Mouse (Mus musculus) limb, embryonic 10.5 days (tissue): ENCODE measurements around the gene Med17. TPM values are rescaled to one million over a fixed set of nuclear protein-coding genes. Genes with fewer than 3 reads are reported as not detected.

Experiments used
- DNase-seq: peaks from one replicate; pipeline ENCODE4 v3.0.0-alpha.2; 2017; ENCODE audit warnings: low spot score
- H3K27ac ChIP-seq: fragments of 300-500 bp; sonication (generic); 2 replicates; pipeline ENCODE4 v1.5.1; 2016; ENCODE audit warnings: mild to moderate bottlenecking
- H3K27me3 ChIP-seq: fragments of 300-500 bp; sonication (generic); 2 replicates; pipeline ENCODE4 v1.6.1; 2016; ENCODE audit warnings: low read depth, mild to moderate bottlenecking; ENCODE audit not compliant: poor library complexity, severe bottlenecking
- H3K36me3 ChIP-seq: fragments of 300-500 bp; sonication (generic); 2 replicates; pipeline ENCODE4 v1.6.1; 2016; ENCODE audit warnings: mild to moderate bottlenecking, moderate library complexity
- H3K4me1 ChIP-seq: fragments of 300-500 bp; sonication (generic); 2 replicates; pipeline ENCODE4 v1.6.1; 2016
- H3K4me3 ChIP-seq: fragments of 300-500 bp; sonication (generic); 2 replicates; pipeline ENCODE4 v1.5.1; 2016; ENCODE audit warnings: mild to moderate bottlenecking, moderate library complexity
- H3K9me3 ChIP-seq: fragments of 300-500 bp; sonication (generic); replicated peaks from 2 replicates; pipeline ENCODE4 v1.6.1; 2016; ENCODE audit warnings: mild to moderate bottlenecking
- WGBS: fragments of 180-500 bp; shearing (Covaris S2); methylation state at CpG from one replicate; pipeline ENCODE4 v1.1.7; 2016; 5-methylcytosine and 5-hydroxymethylcytosine counted together
- polyA plus RNA-seq: library from polyadenylated mRNA; unstranded; fragments of >200 nt; fragmentation: Nextera tagmentation; extraction: Ambion mirVana; gene quantifications from 2 replicates; pipeline ENCODE4 v1.2.1, GENCODE M21; 2016

The Med17 gene
- polyA plus RNA-seq, 1 experiment from 2014 or later: 40.5 TPM

DNA sequence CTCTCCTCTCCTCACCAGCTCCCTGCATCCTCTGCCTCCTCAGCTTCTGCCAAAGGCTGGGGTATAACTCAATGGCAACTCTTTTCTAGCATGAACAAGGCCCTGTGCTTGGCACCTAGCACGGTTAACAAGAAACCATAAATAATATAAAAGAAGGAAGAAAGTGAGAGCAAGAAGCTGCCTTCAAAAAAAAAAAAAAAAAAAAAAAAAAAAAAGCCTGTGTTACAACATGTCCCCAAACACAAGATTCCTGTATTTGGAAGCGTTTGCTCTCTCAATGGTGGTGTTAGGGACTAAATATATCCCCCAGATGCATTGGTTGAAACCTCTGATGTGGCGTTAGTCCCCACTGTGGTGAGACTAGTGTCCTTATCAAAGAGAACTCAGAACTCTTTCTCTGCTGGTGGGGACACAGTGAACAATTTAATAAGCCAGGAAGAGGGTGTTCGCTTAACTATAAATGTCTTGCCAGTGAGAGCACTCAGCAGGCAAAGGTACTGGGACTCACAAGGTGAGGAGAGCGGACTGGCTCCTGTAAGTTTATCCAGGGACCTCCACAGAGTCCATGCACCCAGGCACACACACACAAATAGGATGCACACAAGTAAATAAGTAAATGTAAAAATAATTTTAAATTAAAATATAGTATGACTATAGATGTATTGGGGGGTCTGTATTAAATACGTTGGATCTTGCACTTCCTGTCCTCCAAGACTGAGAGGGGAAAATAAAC lies 38.7 kb downstream of the Med17 start:
- H3K4me3 ChIP-seq: no peak overlapping the region
- H3K9me3 ChIP-seq: no peaks in the 10 kb centered on the region
- 66% methylated on average over 6 of the region's 6 CpGs for WGBS
- H3K4me1 ChIP-seq: peaks cover 32% of the 10 kb centered on the region
- no peak for DNase-seq
- H3K36me3 ChIP-seq: no peaks in the 10 kb centered on the region
- H3K27me3 ChIP-seq: peaks cover 33% of the 10 kb centered on the region
- no peak overlapping the region for H3K27ac ChIP-seq

DNA sequence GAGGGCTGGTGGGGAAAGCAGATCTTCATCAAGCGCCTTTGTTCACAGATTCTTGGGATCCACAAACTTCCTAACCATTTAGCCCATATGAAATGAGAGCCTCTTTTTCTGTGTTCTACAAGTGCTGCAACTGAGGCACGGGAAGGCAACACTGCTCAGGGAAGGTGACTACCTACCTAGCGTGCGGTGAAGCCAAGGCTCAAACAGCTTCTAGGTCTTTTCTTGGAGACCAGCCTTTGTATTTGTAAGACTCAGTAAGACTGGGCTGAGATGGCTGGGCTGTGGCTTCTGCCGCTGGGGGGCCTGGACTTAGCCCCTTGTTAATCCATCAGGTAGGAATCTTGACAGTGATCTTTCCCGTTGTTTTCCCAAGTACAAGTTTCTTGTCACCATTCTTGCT lies 39.7 kb downstream of the Med17 start:
- no peaks in the 10 kb centered on the region for H3K9me3 ChIP-seq
- H3K27ac ChIP-seq: no peak overlapping the region
- no peaks in the 10 kb centered on the region for H3K36me3 ChIP-seq
- no peak overlapping the region for H3K4me3 ChIP-seq
- DNase-seq: no peak
- WGBS: 90% methylated on average over 6 of the region's 6 CpGs
- H3K4me1 ChIP-seq: peaks cover 25% of the 10 kb centered on the region
- H3K27me3 ChIP-seq: peaks cover 33% of the 10 kb centered on the region

GRCm38 (mm10) chr9:15239042-15239925 lies 40.4 kb downstream of the Med17 start, which contains the start of gene Vstm5:
Gene Vstm5, plus strand, starts transcription at chr9:15239045.
- peak; percentile 57 for DNase-seq
- peak within 1 kb of the TSS; percentile 59 for H3K27ac ChIP-seq
- H3K36me3 ChIP-seq: no peaks in the 10 kb centered on the region
- H3K27me3 ChIP-seq: peaks cover 33% of the 10 kb centered on the region
- WGBS: 6% methylated on average over 35 of the region's 35 CpGs
- H3K9me3 ChIP-seq: no peaks in the 10 kb centered on the region
- H3K4me3 ChIP-seq: peak within 1 kb of the TSS; percentile 56
- H3K4me1 ChIP-seq: peaks cover 20% of the 10 kb centered on the region

DNA sequence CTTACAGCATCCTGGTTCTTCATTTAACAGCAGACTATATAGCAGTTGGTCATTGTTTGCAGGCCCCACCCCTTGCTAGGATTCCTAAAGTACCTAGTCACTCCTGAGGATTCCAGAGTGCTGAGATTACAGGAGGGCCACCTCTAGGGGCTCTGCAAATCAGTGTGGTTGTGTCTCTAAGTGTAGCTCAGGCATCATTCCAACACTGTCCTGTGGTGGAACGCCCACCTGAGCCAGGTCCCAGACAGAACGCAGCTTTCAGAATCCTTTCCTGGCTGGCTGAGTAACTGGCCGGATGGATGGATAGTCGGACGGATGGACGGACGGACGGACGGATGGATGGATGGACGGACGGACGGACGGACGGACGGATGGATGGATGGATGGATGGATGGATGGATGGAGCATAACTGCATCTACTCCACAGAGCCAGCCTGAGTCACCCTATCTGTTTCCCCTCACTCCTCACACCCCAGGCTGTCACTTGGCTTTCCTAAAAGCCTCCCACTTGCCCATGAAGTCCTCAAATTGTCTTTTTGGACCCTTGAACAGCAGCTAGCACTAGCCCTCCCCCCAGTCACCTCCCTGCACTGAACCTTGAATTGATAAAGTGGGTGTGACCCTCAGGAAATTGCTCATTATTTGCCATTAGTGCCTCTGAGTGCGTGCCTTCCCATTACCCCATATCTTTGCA lies 41.3 kb downstream of the Med17 start:
- Histone ChIP-seq H3K27ac (no peak overlapping the region), H3K4me1 (peaks cover 20% of the 10 kb centered on the region), H3K36me3 (no peaks in the 10 kb centered on the region), H3K27me3 (peaks cover 33% of the 10 kb centered on the region), H3K4me3 (peak overlapping the region; percentile 56), H3K9me3 (no peaks in the 10 kb centered on the region)
- no peak for DNase-seq
- WGBS: 79% methylated on average over 16 of the region's 16 CpGs

- H3K4me3 ChIP-seq: no peak overlapping the region
- 67% methylated on average over 14 of the region's 14 CpGs for WGBS
- peaks cover 33% of the 10 kb centered on the region for H3K27me3 ChIP-seq
- no peaks in the 10 kb centered on the region for H3K9me3 ChIP-seq
- no peaks in the 10 kb centered on the region for H3K36me3 ChIP-seq
- DNase-seq: no peak
- H3K4me1 ChIP-seq: peaks cover 20% of the 10 kb centered on the region
- no peak overlapping the region for H3K27ac ChIP-seq
Observed at GRCm38 (mm10) chr9:15237516-15238296, 42.0 kb downstream of the Med17 start.

GRCm38 (mm10) chr9:15235986-15236385 lies 43.7 kb downstream of the Med17 start:
- no peak overlapping the region for H3K4me3 ChIP-seq
- no peak for DNase-seq
- peaks cover 20% of the 10 kb centered on the region for H3K4me1 ChIP-seq
- 77% methylated on average over 3 of the region's 3 CpGs for WGBS
- no peak overlapping the region for H3K27ac ChIP-seq
- no peaks in the 10 kb centered on the region for H3K9me3 ChIP-seq
- peaks cover 33% of the 10 kb centered on the region for H3K27me3 ChIP-seq
- no peaks in the 10 kb centered on the region for H3K36me3 ChIP-seq

DNA sequence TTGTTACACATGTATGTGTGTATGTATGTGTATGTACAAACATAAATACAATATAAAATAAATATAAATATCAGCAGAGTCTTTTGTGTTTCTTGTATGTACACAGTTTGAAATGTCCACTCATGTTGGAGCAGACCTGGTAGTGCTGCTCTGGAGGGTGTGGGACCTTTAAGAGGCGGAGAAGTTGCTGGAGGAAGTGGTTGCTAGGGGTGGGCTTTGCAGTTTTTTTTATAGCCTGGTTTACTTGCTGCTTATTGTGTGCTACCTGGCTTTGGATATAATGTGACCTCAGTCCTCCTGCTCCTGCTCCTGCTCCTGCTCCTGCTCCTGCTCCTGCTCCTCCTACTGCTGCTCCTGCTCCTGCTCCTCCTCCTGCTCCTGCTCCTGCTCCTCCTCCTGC lies 46.1 kb downstream of the Med17 start:
- 89% methylated on average over 1 of the region's 1 CpGs for WGBS
- H3K9me3 ChIP-seq: no peaks in the 10 kb centered on the region
- peaks cover 13% of the 10 kb centered on the region for H3K27me3 ChIP-seq
- H3K4me3 ChIP-seq: no peak overlapping the region
- peaks cover 9% of the 10 kb centered on the region for H3K4me1 ChIP-seq
- no peaks in the 10 kb centered on the region for H3K36me3 ChIP-seq
- H3K27ac ChIP-seq: no peak overlapping the region
- DNase-seq: no peak

DNA sequence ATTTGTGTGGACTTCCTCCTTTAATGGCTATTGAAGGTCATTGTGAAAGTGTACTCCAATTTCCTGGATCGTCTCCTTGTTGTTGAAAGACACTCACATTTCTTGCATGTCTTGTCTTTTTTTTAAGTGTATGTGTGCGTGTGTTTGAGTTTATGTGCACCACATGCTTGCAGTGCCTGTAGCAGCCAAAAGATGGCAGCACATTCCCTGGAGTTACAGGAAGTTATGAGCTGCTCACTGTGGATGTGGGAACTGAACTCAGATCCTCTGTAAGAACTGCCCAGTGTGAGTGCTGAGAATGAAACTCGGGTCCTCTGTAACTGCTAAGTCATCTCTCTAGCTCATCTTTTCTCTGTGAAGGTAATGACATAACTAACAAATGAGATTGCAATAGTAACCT lies 47.3 kb downstream of the Med17 start:
- Histone ChIP-seq H3K27ac (no peak overlapping the region), H3K4me3 (no peak overlapping the region), H3K27me3 (peaks cover 2% of the 10 kb centered on the region; the same call in 1 of the 2 replicates), H3K4me1 (no peaks in the 10 kb centered on the region), H3K36me3 (no peaks in the 10 kb centered on the region), H3K9me3 (no peaks in the 10 kb centered on the region)
- WGBS: 93% methylated on average over 3 of the region's 3 CpGs
- no peak for DNase-seq

- 36% methylated on average over 2 of the region's 2 CpGs for WGBS
- Histone ChIP-seq H3K36me3 (no peaks in the 10 kb centered on the region), H3K27me3 (no peaks in the 10 kb centered on the region), H3K4me1 (no peaks in the 10 kb centered on the region), H3K4me3 (no peak overlapping the region), H3K9me3 (no peaks in the 10 kb centered on the region), H3K27ac (no peak overlapping the region)
- DNase-seq: no peak
Observed at GRCm38 (mm10) chr9:15224912-15225311, 54.8 kb downstream of the Med17 start.

- Histone ChIP-seq H3K36me3 (no peaks in the 10 kb centered on the region), H3K27ac (no peak overlapping the region), H3K4me3 (no peak overlapping the region), H3K9me3 (no peaks in the 10 kb centered on the region), H3K27me3 (no peaks in the 10 kb centered on the region), H3K4me1 (no peaks in the 10 kb centered on the region)
- no peak for DNase-seq
- 63% methylated on average over 1 of the region's 1 CpGs for WGBS
Observed at GRCm38 (mm10) chr9:15213695-15214094, 66.0 kb downstream of the Med17 start.

- Histone ChIP-seq H3K36me3 (no peaks in the 10 kb centered on the region), H3K27me3 (no peaks in the 10 kb centered on the region), H3K27ac (no peak overlapping the region), H3K4me3 (no peak overlapping the region), H3K9me3 (no peaks in the 10 kb centered on the region), H3K4me1 (no peaks in the 10 kb centered on the region)
- 81% methylated on average over 3 of the region's 3 CpGs for WGBS
- no peak for DNase-seq
Observed at GRCm38 (mm10) chr9:15211876-15212275, 67.9 kb downstream of the Med17 start.
